Mouse (Mus musculus): ENCODE measurements at regions not wholly inside any gene's neighbourhood (a gene's known extent, or its start where the extent isn't known, plus 50 kb on each side); places are given as distances from the start of the nearest gene placed in this dataset.
A peak's percentile ranks its signal among the peaks of the same experiment; 100 is the strongest.

DNA sequence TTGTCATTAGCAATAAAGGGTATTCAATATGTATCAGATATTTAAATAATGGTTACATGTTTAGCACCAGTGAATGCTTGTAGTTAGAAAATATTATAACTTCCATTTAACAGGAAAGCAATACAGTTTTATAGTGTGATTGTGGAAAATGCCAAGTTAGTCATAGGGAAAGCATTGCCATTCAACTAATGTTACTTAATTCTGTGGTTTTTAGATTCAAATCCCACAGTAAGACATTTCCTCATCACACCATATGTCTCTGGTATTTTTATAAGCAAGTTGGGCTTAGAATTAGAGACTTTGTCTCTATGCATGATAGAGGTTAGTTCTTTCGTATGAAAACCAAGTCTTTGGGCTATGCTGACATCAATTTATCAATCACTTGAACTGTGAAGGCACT, 133.0 kb downstream of the Prr30 start:
- 91% methylated on average over 1 of the region's 1 CpGs for WGBS
- H3K4me1 ChIP-seq (ENCODE audit: control insufficient read depth, insufficient read depth, low read length), result no peaks in the 10 kb centered on the region
- H3K27ac ChIP-seq (ENCODE audit: insufficient read depth, low read length), result no peak overlapping the region
- DNase-seq, result no peak
- H3K27me3 ChIP-seq (ENCODE audit: control insufficient read depth, insufficient read depth, low read length), result no peaks in the 10 kb centered on the region
- H3K4me3 ChIP-seq (replicated peaks; ENCODE audit: insufficient read depth, low read depth, low read length), result no peak overlapping the region
- TF ChIP-seq POLR2A (IDR thresholded peaks at IDR 0.05; ENCODE audit: borderline replicate concordance, insufficient read depth, low read length) (no peak), CTCF (IDR thresholded peaks at IDR 0.05; ENCODE audit: borderline replicate concordance, insufficient read depth, low read depth, low read length) (no peak)

DNA sequence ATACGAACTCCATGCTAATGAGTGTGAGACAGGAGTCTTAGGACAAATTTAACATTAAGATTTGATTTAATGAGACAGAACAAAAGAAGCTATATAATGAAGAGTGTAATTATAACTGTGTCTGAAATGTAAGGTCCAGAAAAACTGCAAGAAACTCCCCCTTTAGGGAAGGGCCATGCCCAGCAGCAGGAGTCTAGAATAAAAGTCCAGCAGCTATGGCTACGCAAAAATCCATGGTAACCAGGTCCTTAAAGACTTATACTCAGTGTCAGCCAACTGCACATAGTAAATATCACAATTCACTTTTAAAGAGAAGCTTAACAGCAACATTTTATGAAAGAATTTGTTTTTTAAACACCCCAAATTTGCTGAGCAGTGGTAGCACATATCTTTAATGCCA, 143.3 kb downstream of the Prr30 start:
- TF ChIP-seq CTCF (IDR thresholded peaks at IDR 0.05; ENCODE audit: borderline replicate concordance, insufficient read depth, low read depth, low read length), result no peak
- TF ChIP-seq POLR2A (IDR thresholded peaks at IDR 0.05; ENCODE audit: borderline replicate concordance, insufficient read depth, low read length), result no peak
- H3K4me1 ChIP-seq (ENCODE audit: control insufficient read depth, insufficient read depth, low read length), result no peaks in the 10 kb centered on the region
- no peak overlapping the region for H3K27ac ChIP-seq (ENCODE audit: insufficient read depth, low read length)
- no peaks in the 10 kb centered on the region for H3K27me3 ChIP-seq (ENCODE audit: control insufficient read depth, insufficient read depth, low read length)
- H3K4me3 ChIP-seq (replicated peaks; ENCODE audit: insufficient read depth, low read depth, low read length), result no peak overlapping the region
- no peak for DNase-seq
- WGBS, result 90% methylated on average over 2 of the region's 2 CpGs

DNA sequence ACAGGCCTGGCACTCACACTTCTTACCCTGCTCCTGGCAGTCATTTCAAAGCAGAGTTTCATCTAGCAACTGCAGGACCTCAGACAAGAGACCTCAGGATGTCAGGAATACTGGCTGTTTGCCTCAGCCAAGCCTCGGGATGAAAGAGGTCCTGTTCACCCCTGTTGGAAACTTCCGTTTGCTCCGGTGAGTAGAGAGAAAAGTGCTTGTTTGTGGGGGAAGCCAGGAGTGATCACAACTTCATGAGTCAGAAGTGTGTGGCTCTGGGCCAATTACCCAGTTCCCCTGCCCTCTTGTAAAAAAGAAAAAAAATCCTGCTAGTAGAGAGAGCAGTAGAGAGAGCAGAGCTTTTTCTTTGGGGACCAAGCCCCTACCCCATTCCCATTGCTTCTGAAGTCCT, 144.2 kb downstream of the Prr30 start:
- no peak overlapping the region for H3K27ac ChIP-seq (ENCODE audit: insufficient read depth, low read length)
- H3K4me3 ChIP-seq (replicated peaks; ENCODE audit: insufficient read depth, low read depth, low read length), result no peak overlapping the region
- WGBS, result 11% methylated on average over 3 of the region's 3 CpGs
- H3K4me1 ChIP-seq (ENCODE audit: control insufficient read depth, insufficient read depth, low read length), result no peaks in the 10 kb centered on the region
- no peak for TF ChIP-seq CTCF (IDR thresholded peaks at IDR 0.05; ENCODE audit: borderline replicate concordance, insufficient read depth, low read depth, low read length)
- TF ChIP-seq POLR2A (IDR thresholded peaks at IDR 0.05; ENCODE audit: borderline replicate concordance, insufficient read depth, low read length), result no peak
- peak in 1 of 2 experiments; percentile 16 for DNase-seq
- no peaks in the 10 kb centered on the region for H3K27me3 ChIP-seq (ENCODE audit: control insufficient read depth, insufficient read depth, low read length)

DNA sequence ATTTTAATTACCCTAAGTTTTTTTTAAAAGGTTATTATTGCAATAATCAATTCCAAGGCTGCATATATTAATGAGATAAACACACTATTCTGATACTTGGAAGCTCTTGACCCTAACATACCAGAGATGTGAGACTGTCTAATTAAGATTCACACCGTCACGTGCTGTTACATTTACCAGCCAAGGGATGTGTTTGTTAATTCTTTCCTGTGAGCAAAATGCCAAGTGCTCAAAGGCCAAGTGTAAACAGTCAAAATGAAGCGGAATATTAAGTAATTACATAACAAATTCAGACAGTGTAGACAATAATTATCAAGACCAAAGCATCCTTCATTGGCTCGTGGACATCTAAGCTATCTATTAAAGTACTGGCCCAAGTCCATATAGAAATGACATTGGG, 145.3 kb downstream of the Prr30 start:
- no peak for DNase-seq
- WGBS, result 28% methylated on average over 4 of the region's 4 CpGs
- no peaks in the 10 kb centered on the region for H3K4me1 ChIP-seq (ENCODE audit: control insufficient read depth, insufficient read depth, low read length)

DNA sequence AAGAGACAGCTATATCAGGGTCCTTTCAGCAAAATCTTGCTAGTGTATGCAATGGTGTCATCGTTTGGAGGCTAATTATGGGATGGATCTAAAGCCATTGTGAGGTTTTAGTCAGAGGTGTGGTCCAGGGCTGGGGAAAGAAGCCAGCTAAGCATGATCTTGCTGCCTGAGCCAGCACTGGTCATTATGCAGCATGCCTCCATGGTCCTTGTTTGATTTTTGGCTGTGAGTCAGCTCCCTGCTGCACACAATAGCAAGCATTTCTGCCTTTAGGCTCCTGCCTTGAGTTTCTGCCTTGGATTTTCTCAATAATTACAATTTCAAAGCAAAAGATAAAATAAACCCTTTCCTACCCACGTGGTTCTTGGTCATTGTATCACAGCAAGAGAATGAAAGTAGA, 147.4 kb downstream of the Prr30 start:
- Histone ChIP-seq H3K4me1 (ENCODE audit: control insufficient read depth, insufficient read depth, low read length) (no peaks in the 10 kb centered on the region), H3K4me3 (replicated peaks; ENCODE audit: insufficient read depth, low read depth, low read length) (no peak overlapping the region), H3K27ac (ENCODE audit: insufficient read depth, low read length) (no peak overlapping the region), H3K27me3 (ENCODE audit: control insufficient read depth, insufficient read depth, low read length) (no peaks in the 10 kb centered on the region)
- DNase-seq, result no peak
- 24% methylated on average over 2 of the region's 2 CpGs for WGBS
- TF ChIP-seq CTCF (IDR thresholded peaks at IDR 0.05; ENCODE audit: borderline replicate concordance, insufficient read depth, low read depth, low read length) (no peak), POLR2A (IDR thresholded peaks at IDR 0.05; ENCODE audit: borderline replicate concordance, insufficient read depth, low read length) (no peak)

More for the DNA sequence above, 145.3 kb downstream of the Prr30 start:
- Histone ChIP-seq H3K27me3 (ENCODE audit: control insufficient read depth, insufficient read depth, low read length) (no peaks in the 10 kb centered on the region), H3K27ac (ENCODE audit: insufficient read depth, low read length) (no peak overlapping the region), H3K4me3 (replicated peaks; ENCODE audit: insufficient read depth, low read depth, low read length) (no peak overlapping the region)
- TF ChIP-seq POLR2A (IDR thresholded peaks at IDR 0.05; ENCODE audit: borderline replicate concordance, insufficient read depth, low read length) (no peak), CTCF (IDR thresholded peaks at IDR 0.05; ENCODE audit: borderline replicate concordance, insufficient read depth, low read depth, low read length) (no peak)

DNA sequence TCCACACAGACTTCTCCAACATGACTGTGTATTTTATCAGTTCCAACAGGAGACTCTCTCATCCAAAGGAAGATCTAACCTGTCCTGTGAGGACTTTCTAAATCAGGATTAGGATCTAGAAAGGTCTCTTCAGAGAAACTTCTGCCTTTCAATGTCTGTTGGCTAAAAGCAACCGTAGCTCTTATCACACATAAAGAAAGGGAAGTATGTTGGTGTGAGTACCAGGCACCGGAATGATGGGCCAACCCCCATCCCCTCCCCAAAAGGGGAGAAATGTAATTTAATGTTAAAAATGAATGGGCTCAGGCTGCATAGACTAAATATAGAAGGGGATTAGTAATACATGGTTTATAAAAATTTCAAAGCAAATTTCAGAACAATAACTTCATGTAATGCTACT, 149.9 kb downstream of the Prr30 start:
- H3K27me3 ChIP-seq (ENCODE audit: control insufficient read depth, insufficient read depth, low read length), result no peaks in the 10 kb centered on the region
- H3K4me1 ChIP-seq (ENCODE audit: control insufficient read depth, insufficient read depth, low read length), result no peaks in the 10 kb centered on the region
- 90% methylated on average over 2 of the region's 2 CpGs for WGBS
- H3K4me3 ChIP-seq (replicated peaks; ENCODE audit: insufficient read depth, low read depth, low read length), result no peak overlapping the region
- no peak overlapping the region for H3K27ac ChIP-seq (ENCODE audit: insufficient read depth, low read length)
- DNase-seq, result no peak
- TF ChIP-seq POLR2A (IDR thresholded peaks at IDR 0.05; ENCODE audit: borderline replicate concordance, insufficient read depth, low read length) (no peak), CTCF (IDR thresholded peaks at IDR 0.05; ENCODE audit: borderline replicate concordance, insufficient read depth, low read depth, low read length) (no peak)

DNA sequence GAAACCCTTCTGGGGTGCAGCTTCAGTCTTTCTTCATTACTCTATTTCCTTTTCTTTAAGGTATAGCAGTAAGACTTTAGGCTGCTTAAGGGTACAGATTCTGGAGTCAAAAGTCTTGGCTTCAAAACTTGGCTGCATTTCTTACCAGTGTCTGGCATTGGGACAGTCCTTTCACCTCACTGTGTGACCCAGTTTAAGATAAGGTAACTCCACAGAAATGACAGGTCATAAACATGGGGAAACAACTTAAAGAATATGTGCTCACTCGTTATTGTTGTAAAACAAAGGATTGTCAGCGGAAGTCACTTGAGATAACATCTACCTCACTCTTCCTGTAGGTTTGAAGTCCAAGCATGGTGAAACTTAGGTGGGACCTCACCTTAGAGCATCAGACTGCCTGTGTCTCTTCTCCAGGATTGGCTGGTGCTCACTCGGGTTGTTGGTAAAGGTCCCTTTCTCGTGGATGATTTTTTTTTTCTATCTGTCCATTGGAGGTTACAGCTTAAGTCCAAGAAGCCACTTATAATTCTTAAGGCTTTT, 150.4 kb downstream of the Prr30 start:
- TF ChIP-seq CTCF (IDR thresholded peaks at IDR 0.05; ENCODE audit: borderline replicate concordance, insufficient read depth, low read depth, low read length) (no peak), POLR2A (IDR thresholded peaks at IDR 0.05; ENCODE audit: borderline replicate concordance, insufficient read depth, low read length) (no peak)
- H3K27ac ChIP-seq (ENCODE audit: insufficient read depth, low read length), result no peak overlapping the region
- no peaks in the 10 kb centered on the region for H3K4me1 ChIP-seq (ENCODE audit: control insufficient read depth, insufficient read depth, low read length)
- no peaks in the 10 kb centered on the region for H3K27me3 ChIP-seq (ENCODE audit: control insufficient read depth, insufficient read depth, low read length)
- DNase-seq, result no peak
- WGBS, result 91% methylated on average over 4 of the region's 4 CpGs
- H3K4me3 ChIP-seq (replicated peaks; ENCODE audit: insufficient read depth, low read depth, low read length), result no peak overlapping the region

DNA sequence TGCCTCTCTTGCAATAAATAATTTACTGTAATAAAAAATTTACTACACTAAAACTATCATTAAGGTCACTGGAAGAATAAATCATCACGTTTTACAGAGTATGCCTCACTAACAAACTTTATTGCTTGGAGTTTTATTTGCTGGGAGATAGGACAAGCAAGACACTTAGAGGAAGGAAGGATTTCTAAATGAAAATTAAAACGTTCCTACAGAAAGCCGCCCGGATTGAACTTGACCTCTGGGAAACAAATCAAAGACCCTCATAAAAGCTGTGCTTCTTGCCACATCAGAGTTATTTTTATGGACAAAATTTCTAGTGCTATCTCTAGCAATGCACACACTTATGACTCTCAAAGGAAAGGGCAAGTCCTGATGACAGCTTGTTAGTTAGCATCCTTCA, 156.6 kb downstream of the Prr30 start:
- WGBS, result 85% methylated on average over 4 of the region's 4 CpGs
- Histone ChIP-seq H3K4me3 (replicated peaks; ENCODE audit: insufficient read depth, low read depth, low read length) (no peak overlapping the region), H3K4me1 (ENCODE audit: control insufficient read depth, insufficient read depth, low read length) (no peaks in the 10 kb centered on the region), H3K27ac (ENCODE audit: insufficient read depth, low read length) (no peak overlapping the region), H3K27me3 (ENCODE audit: control insufficient read depth, insufficient read depth, low read length) (no peaks in the 10 kb centered on the region)
- no peak for TF ChIP-seq CTCF (IDR thresholded peaks at IDR 0.05; ENCODE audit: borderline replicate concordance, insufficient read depth, low read depth, low read length)
- no peak for TF ChIP-seq POLR2A (IDR thresholded peaks at IDR 0.05; ENCODE audit: borderline replicate concordance, insufficient read depth, low read length)
- DNase-seq, result no peak

Measured in cerebellum, adult 2 months (tissue).